Mouse (Mus musculus): ENCODE measurements at regions not wholly inside any gene's neighbourhood (a gene's known extent, or its start where the extent isn't known, plus 50 kb on each side); places are given as distances from the start of the nearest gene placed in this dataset.

- no peak for TF ChIP-seq CTCF (IDR thresholded peaks at IDR 0.05; ENCODE audit: low read depth, low read length)
- TF ChIP-seq POLR2A (IDR thresholded peaks at IDR 0.05; ENCODE audit: insufficient read depth, low read length): no peak
Measured at GRCm38 (mm10) chr1:166895945-166896344, 105.3 kb upstream of the Fam78b start.

All from ES-Bruce4 (cell line).